Mouse (Mus musculus): ENCODE measurements at regions not wholly inside any gene's neighbourhood (a gene's known extent, or its start where the extent isn't known, plus 50 kb on each side); places are given as distances from the start of the nearest gene placed in this dataset.

- TF ChIP-seq POLR2A (IDR thresholded peaks at IDR 0.05; ENCODE audit: control insufficient read depth, low read depth, low read length) (no peak), CTCF (IDR thresholded peaks at IDR 0.05; ENCODE audit: control insufficient read depth, insufficient read depth, insufficient replicate concordance, low read depth, low read length) (no peak)
These were observed 67.6 kb upstream of the Prdm1 start for GRCm38 (mm10) chr10:44595932-44596331.

Data from testis, adult 2 months (tissue).